In the genomic region with DNA sequence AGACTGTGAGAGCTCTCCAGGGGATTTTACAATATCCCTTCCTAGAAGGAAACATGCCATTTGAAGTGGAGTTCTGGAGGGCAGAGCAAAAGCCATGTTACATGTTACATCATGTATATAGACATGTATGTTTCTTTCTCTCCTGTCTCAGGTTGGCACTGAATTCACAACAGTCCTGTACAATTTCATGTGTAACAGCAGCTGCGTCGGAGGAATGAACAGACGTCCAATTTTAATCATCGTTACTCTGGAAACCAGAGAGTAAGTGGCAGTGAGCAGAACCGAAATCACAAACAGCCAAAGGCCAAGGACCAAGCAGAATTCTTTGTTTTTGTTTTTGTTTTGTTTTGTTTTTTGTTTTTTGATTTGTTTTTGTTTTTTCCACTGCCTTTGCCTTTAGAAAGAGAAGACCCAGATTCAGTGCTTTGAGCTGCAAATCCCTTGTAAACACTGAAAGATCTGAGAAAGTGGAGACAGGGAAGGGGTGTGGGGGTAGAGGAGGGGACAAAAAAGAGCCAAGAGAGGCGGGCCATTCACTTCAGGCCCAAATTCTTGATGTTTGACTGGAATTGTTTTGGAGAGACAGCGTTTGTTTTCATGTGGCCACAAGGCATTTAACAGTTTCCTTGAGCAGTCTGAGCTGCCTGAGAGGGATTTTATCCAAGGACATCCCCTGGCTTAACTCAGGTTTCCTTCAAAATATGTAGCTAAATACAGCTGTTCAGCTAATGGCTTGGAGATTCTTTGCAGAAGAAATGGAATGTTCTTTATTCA, we compare ENCODE assay signal across 13 mouse cellular contexts.
DNase-seq lines count a peak whose midpoint lies in the region; ATAC-seq and TF ChIP-seq lines count a peak whose summit lies in the region.
"Had no signal": no experiment of that assay in that cellular context is flagged by ENCODE, and none has a peak within 500 bp of the region (broad histone marks: within the 10 kb centered on the region; RNA-seq: fewer than 3 reads in every experiment).

No protein-coding gene starts in this region.

- TF ChIP-seq CTCF in kidney, adult 2 months (conservative IDR thresholded peaks at IDR 0.05; ENCODE audit: insufficient read depth, insufficient read length, low read depth, low read length) = no peak
- TF ChIP-seq CTCF in brain, embryonic 14.5 days (IDR thresholded peaks at IDR 0.05; ENCODE audit: borderline replicate concordance, extremely low read depth, insufficient read depth, insufficient read length) = no peak

- no peak overlapping the region for H3K4me2 ChIP-seq in limb, embryonic 13.5 days (replicated peaks)
- H3K4me2 ChIP-seq: heart, embryonic 15.5 days; neural tube, embryonic 15.5 days had no signal

- DNase-seq in kidney, postnatal 14 days = peak; percentile 30
- DNase-seq in kidney, adult 2 months = no peak
- peak; percentile 47 for DNase-seq in NIH3T3 (ENCODE audit: low read depth)
- peak; percentile 35 for DNase-seq in brain, embryonic 14.5 days (ENCODE audit: low read depth)
- DNase-seq in liver = no peak
- DNase-seq in left cerebral cortex, adult 11 months (ENCODE audit: low spot score) = no peak
- no peak for DNase-seq in frontal cortex, postnatal 14 days (ENCODE audit: low spot score in 2 of 2)
- DNase-seq: adrenal gland, postnatal 10 days; cerebellum, adult 9-10 months; thymus, postnatal 25 days had no signal

- H3K9ac ChIP-seq in limb, embryonic 13.5 days = no peak overlapping the region
- H3K9ac ChIP-seq: heart, embryonic 15.5 days; neural tube, embryonic 15.5 days had no signal

- WGBS in kidney, adult 2 months = 67% methylated on average over 7 of the region's 7 CpGs
- WGBS in limb, embryonic 13.5 days = 39% methylated on average over 7 of the region's 7 CpGs

- 0 out of 2 replicates have a peak, but pooled peaks have one; percentile 19 for ATAC-seq in limb, embryonic 13.5 days (ENCODE audit: low FRiP score, low read depth)

- H3K4me1 ChIP-seq in kidney, adult 2 months (ENCODE audit: control insufficient read depth, insufficient read depth, low read length) = no peaks in the 10 kb centered on the region
- H3K4me1 ChIP-seq in limb, embryonic 13.5 days = peaks cover 9% of the 10 kb centered on the region
- H3K4me1 ChIP-seq: heart, embryonic 15.5 days; neural tube, embryonic 15.5 days had no signal

- no peak for TF ChIP-seq POLR2A in kidney, adult 2 months (IDR thresholded peaks at IDR 0.05; ENCODE audit: low read depth, low read length)
- TF ChIP-seq POLR2A in brain, embryonic 14.5 days (IDR thresholded peaks at IDR 0.05; ENCODE audit: borderline replicate concordance, extremely low read depth, insufficient read depth, insufficient read length, poor library complexity, severe bottlenecking) = no peak

- H3K9me3 ChIP-seq in limb, embryonic 13.5 days = no peaks in the 10 kb centered on the region
- H3K9me3 ChIP-seq: heart, embryonic 15.5 days; neural tube, embryonic 15.5 days had no signal

- no peak overlapping the region for H3K27ac ChIP-seq in kidney, adult 2 months (ENCODE audit: insufficient read depth, low read depth, low read length)
- no peak overlapping the region for H3K27ac ChIP-seq in limb, embryonic 13.5 days
- H3K27ac ChIP-seq: heart, embryonic 15.5 days; neural tube, embryonic 15.5 days had no signal

- H3K36me3 ChIP-seq in kidney, adult 2 months (ENCODE audit: control insufficient read depth, insufficient read depth, low read length) = no peaks in the 10 kb centered on the region
- H3K36me3 ChIP-seq in limb, embryonic 13.5 days = no peaks in the 10 kb centered on the region
- H3K36me3 ChIP-seq: heart, embryonic 15.5 days; neural tube, embryonic 15.5 days had no signal

- H3K4me3 ChIP-seq in kidney, adult 2 months (ENCODE audit: insufficient read depth, low read depth, low read length) = no peak overlapping the region
- H3K4me3 ChIP-seq in limb, embryonic 13.5 days = no peak overlapping the region
- H3K4me3 ChIP-seq: heart, embryonic 15.5 days; neural tube, embryonic 15.5 days had no signal

- H3K27me3 ChIP-seq in kidney, adult 2 months (replicated peaks; ENCODE audit: control insufficient read depth, insufficient read depth, low read length) = no peaks in the 10 kb centered on the region
- H3K27me3 ChIP-seq in limb, embryonic 13.5 days = no peaks in the 10 kb centered on the region
- H3K27me3 ChIP-seq: heart, embryonic 15.5 days; neural tube, embryonic 15.5 days had no signal

Comparison
In these comparisons a context has a peak if more than half of its experiments do, and no peak if none do; other contexts are left out.
1. DNase-seq: peak in kidney, postnatal 14 days (single experiment), NIH3T3 (single experiment) and brain, embryonic 14.5 days (single experiment); none in kidney, adult 2 months (single experiment), liver (single experiment), left cerebral cortex, adult 11 months (single experiment) and frontal cortex, postnatal 14 days (0 of 2).